Mouse (Mus musculus) ovary, adult 18-20 months (tissue): ENCODE measurements at regions not wholly inside any gene's neighbourhood (a gene's known extent, or its start where the extent isn't known, plus 50 kb on each side); places are given as distances from the start of the nearest gene placed in this dataset.

Source experiments
- DNase-seq: peaks from one replicate; pipeline ENCODE4 v3.0.0; 2022; ENCODE audit warnings: low spot score, mixed read lengths

DNA sequence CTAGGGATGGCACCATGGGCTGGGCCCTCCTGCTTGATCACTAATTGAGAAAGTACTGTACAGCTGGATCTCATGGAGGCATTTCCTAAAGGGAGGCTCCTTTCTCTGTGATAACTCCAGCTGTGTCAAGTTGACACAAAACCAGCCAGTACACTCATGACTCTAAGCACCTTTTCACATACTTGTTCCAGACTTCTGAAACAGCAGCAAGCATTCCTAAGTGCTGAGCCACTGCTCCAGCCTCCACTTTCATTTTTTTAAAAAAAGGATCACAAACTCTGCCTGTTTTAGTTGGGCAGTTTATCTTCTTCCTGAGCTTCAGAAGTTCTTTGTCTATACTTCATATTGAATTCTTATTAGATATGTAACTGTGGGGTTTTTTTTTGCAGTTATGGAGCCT, 56.0 kb upstream of the Gpc4 start:
- DNase-seq: no peak

DNA sequence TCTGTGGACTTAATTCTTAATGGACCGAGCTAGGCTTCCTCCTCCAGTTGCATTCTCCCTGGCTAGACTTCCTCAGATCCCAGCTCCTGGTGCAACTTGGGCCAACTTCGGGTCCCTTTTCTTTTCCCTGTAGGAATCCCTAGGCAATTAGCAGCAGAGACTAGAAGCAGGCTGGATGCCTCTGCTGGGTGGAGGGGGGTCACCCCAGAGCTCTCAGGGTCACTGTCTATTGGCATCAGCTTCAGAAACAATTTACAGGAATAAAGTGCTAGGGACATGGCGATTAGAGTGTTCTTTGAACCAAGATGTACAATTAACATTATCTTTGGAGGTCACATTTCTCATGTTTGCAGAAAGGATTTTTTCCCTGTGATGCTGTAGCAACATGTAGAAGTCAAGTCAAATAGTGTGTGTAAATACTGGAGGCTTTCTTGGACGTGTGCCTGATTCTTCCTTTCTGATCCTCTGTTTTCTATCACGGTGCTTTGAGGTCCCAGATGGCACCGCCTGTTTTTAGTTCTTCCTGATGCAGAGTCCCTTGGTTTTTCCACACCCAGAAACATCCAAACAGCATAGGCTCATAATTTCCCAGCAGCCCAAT, 52.2 kb upstream of the Gpc4 start:
- DNase-seq: peak; percentile 28
